In the genomic region with DNA sequence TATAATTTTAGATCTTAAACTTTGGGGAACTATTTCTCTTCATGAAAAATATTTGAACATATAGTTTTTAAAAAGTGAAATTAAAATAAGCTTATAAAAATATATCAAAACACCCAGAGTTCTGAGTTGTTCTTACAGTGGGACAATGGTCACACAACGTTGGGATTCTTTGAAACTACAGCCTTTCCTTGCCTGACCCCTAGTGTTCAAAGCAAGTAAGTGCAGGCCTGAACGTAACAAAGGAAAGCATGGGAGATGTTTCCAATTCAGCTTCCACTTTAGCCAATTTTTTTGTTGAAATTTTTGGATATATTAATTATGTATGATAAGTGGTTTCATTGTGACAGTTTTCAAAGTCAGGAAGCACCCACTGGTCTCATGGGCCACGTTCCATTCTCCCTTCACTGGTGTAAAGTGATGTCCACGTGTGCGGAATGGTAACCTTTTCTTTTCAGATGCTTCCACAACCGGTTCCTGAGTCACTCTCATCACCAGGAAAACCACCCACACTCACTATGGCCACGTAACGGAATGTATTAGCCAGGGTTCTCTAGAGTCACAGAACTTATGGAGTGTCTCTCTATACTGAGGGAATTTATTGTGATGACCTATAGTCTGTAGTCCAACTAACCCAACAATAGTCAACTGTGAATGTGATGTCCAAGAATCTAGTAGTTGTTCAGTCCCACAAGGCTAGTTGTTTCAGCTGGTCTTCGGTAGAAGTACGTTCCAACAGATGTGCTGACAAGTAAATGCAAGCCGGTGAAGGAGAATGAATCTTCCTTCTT, we compare ENCODE assay signal across 9 mouse cellular contexts.
DNase-seq lines count a peak whose midpoint lies in the region; TF ChIP-seq lines count a peak whose summit lies in the region.
"Had no signal": no experiment of that assay in that cellular context is flagged by ENCODE, and none has a peak within 500 bp of the region (broad histone marks: within the 10 kb centered on the region; RNA-seq: fewer than 3 reads in every experiment).

No protein-coding gene starts in this region.

- no peaks in the 10 kb centered on the region for H3K4me1 ChIP-seq in cerebellum, adult 2 months (ENCODE audit: control insufficient read depth, insufficient read depth, low read length)

- peak; percentile 26; the same call in 1 of the 2 replicates for TF ChIP-seq CTCF in cerebellum, adult 2 months (IDR thresholded peaks at IDR 0.05; ENCODE audit: borderline replicate concordance, insufficient read depth, low read depth, low read length)

- 65% methylated on average over 11 of the region's 11 CpGs for WGBS in cerebellum, adult 2 months
- 67% methylated on average over 11 of the region's 11 CpGs for WGBS in large intestine, adult 2 months

- H3K27ac ChIP-seq in cerebellum, adult 2 months (ENCODE audit: insufficient read depth, low read length) = no peak overlapping the region

- DNase-seq in cerebellum, adult 2 months = peak in 1 of 2 experiments; percentile 3
- DNase-seq in cerebellum, adult 11 months = no peak
- DNase-seq in lung, postnatal 14 days = peak; percentile 5
- DNase-seq in lung, postnatal 4 days = no peak
- peak; percentile 10 for DNase-seq in embryo, embryonic 9.5 days (ENCODE audit: extremely low spot score)
- peak; percentile 1 for DNase-seq in large intestine, adult 2 months (ENCODE audit: low read depth, low spot score)
- peak; percentile 73 for DNase-seq in retina, embryonic 14.5 days (ENCODE audit: low spot score)
- no peak for DNase-seq in urinary bladder, postnatal 4 days (ENCODE audit: low spot score in 2 of 2)

- TF ChIP-seq POLR2A in cerebellum, adult 2 months (IDR thresholded peaks at IDR 0.05; ENCODE audit: borderline replicate concordance, insufficient read depth, low read length) = no peak

- H3K27me3 ChIP-seq in cerebellum, adult 2 months (ENCODE audit: control insufficient read depth, insufficient read depth, low read length) = no peaks in the 10 kb centered on the region

- no peak overlapping the region for H3K4me3 ChIP-seq in cerebellum, adult 2 months (replicated peaks; ENCODE audit: insufficient read depth, low read depth, low read length)
- H3K4me3 ChIP-seq: myocyte had no signal

Comparison
In these comparisons a context has a peak if more than half of its experiments do, and no peak if none do; other contexts are left out.
1. DNase-seq: peak in lung, postnatal 14 days (single experiment), embryo, embryonic 9.5 days (single experiment), large intestine, adult 2 months (single experiment) and retina, embryonic 14.5 days (single experiment); none in cerebellum, adult 11 months (single experiment), lung, postnatal 4 days (0 of 2) and urinary bladder, postnatal 4 days (0 of 2).